Mouse (Mus musculus): Measurements from ENCODE around the gene Nek7.

Gene Nek7

DNA sequence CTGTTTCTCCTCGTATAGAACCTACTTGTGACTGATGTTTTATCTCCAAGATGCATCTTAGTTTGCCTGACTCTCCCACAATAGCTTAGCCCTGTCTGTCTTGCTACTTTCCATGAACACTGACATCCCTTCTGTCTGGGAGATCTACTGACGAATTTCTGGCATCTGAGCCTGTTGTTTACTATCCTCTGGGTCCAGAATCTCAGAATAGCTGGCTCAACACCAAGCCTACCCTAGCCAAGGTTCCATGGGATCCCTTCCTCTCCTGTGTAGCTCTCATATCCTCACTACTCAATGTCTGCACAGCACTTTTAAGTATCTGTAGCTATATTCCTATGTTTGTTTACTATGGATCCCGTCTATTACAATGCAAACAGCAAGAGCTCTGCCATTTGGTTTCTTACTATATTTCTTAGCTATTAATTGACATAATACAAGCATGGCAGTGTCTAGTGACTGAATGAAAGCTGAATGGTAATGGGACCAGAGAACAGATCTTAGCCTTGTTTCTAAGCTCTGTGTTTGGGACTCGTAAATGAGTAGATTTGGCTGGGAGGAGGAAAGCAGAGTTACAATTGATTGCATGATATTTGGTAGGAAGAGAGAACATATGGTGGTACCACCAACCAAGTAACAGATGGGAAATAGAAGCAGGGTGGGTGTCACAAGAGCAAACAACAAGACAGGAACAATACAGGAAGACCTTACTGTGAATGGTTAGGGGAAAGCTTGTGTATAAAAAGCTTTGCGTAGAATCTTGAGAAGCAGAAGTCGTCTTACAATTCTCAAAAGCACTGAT, 51.3 kb downstream of the Nek7 start:
- DNase-seq: no peak

DNA sequence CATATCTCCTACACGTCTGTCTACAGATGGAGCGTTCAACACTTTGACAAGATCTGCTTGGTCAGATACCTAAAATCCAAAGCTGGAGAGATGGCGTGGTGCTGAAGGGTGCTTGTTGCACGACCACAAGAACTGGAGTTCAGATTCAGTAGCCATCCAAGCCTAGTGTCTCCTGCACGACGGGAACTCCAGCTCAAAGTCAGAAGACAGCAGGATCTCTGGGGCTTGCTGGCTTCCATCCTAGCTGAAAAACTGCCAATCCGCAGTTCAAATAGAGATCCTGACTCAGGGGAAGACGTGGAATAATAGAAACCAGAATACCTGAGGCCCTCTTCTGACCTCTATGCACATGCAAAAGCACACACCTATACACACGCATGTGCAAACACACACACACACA, 52.0 kb downstream of the Nek7 start:
- no peak for DNase-seq

DNA sequence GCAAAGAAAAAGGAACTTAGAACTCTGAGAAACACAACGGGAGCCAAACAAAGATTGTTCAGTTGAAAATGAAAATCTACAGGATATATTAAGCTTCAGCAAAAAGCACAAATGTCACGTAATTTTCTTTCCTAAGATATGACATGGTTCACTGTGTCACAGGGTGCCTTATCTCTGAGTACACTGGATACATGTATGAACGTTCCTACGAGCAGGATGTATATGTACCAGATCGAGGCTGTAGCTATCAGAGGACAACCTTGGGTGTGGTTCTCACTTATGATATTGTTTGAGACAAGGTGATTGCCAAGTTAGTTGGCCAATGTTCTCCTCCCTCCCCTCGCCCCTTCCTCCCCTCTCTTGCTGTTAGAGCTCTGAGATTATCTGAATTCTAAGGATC, 55.3 kb downstream of the Nek7 start:
- DNase-seq: no peak

DNA sequence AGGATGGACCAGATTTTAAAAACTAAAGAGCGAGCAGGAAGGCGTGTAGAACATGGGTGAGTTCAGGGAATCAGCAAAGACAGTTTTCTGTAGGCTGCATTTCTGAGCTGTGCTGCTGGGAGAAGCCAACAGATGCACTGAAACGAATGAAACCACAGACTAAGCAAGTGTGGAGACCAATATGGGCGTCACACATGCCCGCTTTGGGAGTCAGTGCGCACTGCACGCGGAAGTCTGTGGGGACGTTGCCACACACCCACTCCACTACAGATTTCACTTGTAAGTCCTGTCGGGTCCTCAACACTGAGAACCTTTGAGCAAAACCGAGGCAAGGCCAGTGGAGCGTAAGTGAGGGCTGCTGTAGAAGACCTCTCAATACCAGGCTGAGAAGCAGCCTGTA, 59.2 kb downstream of the Nek7 start:
- no peak for DNase-seq

DNA sequence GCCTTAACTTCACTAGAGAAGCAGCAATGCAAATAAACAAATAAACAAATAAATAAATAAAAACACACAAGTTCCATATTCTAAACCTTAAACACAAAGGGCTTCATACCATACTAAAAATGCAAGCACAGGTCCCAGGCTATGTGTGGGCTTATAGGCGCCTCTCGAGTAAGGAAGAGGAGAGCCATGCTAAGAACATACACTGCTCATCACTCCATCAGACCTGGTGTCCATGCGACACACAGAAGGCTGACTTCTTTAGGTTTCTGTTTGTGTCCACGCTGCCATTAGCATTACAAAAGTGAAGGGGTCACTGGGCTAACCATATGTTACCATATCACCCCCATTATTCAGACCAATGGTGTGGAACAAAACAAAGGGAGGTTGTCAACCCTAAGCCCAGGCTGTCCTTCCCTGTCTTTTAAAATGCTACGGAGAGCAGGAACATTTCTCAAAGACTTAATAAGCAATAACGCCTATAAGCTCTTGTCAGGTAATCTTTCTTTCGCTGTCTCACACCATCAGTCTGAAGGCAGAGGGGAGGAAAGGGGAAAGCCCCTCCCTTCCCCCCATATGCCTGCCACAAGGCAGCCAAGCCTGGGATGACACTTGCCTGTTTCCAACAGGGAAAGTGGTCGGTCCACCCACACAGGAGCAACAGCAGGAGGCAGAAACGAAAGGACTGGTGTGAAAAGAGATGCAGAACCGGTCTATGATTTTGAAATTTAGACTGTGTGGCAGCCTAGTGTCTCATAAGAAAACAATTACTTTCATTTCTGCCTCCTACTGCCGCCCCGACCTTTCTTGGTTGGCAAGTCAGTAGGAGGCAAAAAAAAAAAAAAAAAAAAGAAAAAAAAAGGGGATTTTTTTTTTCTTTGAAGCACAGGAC, 60.5 kb downstream of the Nek7 start:
- no peak for DNase-seq

DNA sequence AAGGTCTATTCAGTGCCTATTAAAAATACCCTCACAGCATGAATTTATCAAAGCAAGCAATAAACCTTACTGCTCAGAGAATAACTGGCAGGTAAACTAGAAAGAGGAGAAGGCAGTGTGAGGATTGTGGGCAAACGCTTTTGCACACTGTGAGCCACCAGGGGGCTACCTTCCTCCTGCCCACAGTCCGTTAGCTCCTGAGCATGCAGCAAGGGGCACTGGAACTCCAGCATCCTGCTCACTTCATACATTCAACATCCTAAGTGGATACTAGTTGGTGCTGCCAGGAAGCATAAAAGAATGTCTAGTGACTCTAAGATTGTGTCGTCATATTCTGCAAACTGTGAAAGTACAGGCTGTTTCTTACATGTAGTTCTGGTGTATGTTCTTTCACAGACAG, 61.6 kb downstream of the Nek7 start:
- DNase-seq: no peak

DNA sequence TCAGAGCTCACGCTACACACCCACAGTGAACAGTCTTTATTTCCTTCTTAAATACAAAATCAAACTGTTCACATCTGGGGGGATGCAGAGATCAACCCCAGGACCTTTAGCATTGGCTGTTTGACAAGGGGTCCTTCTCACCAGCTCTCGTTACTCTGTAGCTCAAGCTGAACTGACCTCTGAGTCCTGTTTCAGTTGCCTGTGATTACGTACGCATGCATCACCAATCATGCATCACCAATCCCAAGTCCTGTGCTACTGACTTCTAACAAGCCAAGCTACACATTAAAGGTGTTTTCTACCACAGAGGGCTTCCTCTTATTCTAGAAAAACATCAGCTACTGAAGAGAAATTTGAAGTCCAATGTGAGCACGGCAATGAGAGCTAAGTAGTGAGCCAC, 65.0 kb downstream of the Nek7 start:
- no peak for DNase-seq

DNA sequence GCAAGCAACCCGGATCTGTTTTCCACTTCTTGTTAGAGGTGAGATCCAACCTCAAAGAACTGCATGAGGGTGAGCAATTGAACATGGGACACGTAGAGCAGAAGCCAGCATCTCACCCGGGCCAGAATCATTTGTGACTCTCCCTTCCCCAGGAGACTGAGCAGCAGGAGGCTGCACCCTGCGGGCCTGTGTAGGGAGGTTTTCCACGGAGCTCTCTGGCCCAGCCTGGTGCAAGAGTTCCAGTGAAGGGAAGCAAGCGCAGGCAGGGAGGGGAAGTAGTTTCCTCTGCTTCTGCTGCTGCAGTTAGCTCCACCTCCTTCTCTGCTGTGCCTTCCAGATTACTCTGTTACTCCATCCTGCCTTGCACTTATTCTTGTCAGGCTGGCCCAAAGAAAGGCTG, 69.8 kb downstream of the Nek7 start:
- no peak for DNase-seq

DNA sequence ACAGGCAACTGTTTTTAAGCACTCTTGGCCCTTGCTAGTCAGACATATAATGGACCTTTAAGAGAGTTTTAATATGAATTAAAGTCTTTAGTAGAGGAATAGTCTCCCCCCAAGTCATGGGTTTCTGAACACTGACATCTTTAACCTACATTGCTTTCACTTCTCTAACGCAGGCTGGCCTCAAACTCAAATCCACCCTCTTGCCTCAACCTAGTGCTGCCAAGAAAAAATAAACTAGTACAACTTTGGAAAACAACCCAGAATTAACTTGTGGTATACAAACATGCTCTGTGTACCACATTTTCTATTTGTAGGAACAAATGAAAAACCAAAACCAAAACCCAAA, 77.8 kb downstream of the Nek7 start:
- no peak for DNase-seq

DNA sequence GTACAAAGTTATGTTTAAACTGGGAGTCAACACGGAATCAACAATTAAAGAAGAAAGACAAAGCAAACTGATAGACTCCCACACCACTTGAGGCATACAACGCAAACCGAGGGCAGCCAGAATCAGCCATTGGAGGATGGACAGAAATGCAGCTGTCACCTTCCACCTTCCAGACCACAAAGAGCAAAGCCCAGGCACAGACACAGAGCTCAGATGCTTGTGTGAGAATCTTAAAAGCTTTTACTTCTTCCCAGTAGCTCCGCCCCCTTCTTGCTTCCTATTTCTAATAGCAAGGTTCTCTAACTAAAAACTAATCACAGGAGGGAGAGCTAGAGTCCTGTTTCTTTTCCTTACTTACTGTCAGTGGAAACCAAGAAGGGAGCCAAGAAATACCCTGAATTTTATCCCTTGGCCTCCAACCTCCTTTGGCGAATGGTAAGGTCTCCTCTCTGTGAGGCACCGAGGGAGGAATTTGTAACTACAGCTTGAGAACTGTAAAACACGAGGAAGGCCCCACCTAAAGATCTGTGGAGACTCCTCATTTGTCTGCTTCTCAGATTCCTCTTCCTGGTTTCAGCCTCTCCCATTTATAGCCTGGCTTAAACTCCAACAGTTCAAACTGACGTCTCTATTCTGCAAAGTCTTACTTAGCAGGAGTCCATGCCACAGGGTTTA, 78.3 kb downstream of the Nek7 start:
- no peak for DNase-seq

DNA sequence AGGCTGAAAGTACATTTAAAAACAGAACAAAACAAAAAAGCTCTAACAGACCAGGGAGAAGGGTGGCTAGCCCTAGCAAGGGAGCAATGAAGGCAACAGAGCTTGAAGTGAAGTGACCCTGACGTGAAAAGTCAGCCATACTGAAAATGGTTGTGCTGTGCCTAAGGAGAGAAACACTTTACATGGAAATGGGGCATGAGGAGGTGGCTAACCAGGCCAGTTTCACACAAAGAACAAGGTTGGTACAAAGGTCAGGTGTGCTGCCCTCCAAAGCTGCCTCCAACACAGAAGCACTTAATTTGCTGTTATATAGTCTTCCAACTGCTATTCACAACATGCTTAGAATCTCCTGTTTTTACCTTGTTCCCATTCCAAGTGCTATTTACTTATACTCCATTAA, 80.2 kb downstream of the Nek7 start:
- DNase-seq: no peak

DNA sequence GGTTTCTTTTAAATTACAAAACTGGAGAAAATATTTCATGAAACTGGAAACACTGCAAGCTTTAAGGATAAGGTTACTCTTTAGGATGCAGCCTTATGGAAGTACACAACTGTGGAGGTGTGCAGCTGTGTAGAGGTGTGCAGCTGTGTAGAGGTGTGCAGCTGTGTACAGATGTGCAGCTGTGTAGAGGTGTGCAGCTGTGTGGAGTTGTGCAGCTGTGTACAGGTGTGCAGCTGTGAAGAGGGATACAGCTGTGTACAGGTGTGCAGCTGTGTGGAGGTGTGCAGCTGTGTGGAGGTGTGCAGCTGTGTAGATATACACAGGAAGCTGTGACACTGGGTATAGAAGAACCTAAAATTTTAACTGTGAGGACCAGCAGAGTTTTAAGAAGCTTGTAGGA, 81.7 kb downstream of the Nek7 start:
- no peak for DNase-seq

DNA sequence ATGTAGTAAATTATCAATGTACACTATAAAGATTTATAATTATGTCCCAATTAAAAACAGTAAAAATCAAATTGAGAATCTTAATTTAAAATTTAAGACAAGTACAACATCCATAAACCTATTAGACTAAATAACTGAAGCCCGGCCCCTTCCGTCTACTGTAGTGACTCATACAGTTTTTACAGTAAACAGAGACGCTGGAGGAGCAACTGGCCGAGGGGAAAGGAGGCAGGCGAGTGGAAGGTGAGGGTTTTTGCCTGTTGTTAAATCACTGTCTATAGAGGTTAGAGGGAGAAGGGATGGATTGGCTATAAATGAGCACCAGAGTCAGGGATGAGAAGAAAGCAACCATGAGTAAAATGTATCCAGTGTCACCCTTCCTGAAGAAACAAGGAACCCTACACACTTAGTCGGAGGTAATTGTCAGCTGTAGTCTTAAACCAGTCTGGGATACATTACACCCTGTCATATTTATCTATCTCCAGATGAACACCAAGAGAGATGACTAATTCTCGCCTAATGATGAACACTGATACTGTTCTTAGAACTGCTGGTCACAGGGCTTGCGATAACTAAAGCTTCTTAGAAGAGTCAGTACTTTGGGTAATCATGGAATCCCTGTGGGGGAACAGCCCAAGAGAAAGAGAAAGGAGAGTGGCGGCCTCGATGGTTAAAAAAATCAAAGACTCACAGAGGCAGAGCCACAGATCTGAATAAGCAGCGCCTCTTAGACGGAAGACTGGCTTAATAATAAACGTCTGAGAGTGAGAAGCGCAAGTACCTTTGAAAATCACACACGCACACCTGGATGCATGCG, 84.0 kb downstream of the Nek7 start:
- DNase-seq: no peak

DNA sequence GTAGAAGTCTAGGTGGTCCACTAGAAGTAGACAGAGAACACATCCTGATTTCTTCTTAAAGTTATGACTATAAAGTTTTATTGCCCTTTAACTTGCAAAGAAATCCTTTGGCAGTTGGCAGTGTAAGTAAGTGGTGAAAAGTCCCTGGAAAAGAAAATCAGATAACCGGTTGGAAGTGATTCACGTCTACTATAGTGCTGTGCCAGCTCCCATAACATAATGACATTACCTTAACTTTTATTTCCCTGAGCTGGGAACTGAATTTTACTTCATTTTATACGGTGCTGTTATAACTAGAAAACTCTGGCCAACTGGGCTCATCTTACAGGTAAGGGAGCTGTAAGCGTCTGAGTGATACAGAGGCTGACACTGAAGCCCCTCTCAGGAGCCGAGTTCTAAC, 89.3 kb downstream of the Nek7 start:
- DNase-seq: no peak

DNA sequence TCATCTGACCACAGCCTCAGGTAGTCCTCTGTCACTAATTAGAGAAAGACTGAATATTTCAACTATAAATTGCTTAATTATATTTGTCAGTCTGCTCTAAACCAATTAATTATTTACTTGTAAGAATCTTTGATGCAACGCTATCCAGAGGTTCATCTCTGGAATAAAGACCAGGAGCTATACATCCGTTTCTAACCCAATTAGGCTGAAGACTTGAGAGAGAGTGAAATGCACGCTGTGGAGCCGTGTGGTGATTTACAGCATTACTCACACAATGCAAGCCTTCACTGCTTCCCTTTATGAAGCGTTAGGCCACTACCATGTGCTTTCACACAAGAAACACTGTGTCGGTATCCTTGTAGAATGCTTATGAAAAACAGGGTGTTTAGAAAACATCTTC, 96.0 kb downstream of the Nek7 start:
- no peak for DNase-seq

DNA sequence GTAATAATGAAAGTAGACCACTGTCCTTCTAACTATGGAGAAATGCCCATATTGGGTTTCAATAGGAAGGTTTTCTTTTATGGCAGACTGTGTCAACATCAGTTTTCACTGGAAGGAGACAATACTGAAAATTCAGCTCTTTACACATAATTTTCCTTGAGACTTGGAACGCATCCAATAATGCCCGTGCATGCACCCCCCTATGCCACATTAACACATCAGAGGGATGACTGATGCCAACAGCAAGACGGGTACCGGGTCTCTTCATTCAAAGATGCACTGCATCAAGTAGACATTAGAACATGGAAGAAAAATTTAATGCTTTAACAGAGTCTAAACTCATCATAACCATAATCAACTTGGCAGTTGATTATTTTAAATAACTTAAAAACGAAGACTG, 101.7 kb downstream of the Nek7 start:
- DNase-seq: no peak

DNA sequence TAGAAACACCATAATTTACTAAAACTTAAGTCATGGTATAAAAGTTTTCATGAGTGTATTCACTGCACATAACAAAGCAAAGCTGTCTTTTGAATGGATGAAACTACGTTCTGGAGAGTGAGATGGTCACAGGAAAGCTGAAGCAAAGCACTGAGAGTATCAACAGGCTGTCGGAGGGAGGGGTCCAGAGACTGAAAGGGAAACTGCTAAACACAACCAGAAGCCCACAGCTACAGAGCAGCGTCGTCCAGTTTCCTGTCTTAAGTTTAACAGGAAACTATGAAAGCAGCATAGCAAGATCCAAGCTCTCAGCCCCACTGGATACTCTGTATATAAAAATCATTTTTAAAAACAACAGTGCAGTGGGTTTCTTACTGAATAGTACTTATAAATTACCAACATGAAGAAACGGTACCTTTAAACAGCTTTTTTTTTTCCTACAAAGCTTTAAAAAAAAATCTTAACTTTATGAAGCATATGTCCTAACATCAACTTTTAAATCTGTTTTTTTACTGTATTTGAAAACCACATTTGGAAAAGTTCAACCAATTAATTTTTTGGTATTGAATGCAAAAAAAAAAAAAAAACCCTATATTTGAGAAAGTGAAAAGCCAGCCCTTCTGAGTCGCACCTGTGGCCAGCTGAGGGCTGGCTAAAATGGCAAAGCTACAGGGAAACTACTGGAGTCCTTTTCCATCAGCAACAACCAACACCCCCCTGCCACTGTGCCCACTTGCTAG, 102.4 kb downstream of the Nek7 start:
- no peak for DNase-seq

DNA sequence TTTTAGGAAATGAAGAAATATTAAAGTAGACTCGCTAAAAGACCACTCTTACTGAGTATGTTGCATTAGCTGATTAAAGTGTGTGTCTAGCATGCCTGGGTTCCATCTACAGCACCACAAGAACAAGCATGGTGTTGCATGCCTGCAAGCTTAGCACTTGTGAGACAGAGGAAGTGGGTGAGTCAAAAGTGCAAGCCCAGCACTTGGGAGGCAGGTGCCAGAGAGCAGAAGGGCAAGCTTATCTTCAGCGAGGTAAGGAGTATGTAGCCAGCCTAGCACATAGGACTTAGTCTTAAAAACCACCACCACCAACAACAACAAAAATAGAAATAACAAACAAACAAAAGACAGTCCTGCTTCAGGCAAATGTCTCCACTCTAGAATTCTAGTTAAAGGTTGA, 103.0 kb downstream of the Nek7 start:
- DNase-seq: no peak

DNA sequence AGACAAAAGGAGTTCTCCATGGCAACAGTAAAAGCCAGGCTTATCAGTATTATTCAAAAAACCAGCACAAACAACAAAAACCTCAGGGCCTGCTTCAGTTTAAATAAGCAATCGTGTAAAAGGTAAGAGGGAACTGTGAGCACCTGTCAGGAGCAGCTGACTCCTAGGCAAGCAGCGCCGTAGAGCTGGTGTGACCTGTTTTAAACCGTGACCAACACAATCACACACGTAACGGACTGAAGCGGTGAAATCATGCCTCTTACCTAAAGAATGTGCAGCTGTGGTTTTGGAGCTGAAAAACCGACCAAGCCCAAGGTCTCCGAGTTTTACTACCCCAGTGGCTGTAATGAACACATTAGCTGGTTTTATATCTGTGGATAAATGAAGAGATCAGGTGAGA, 104.6 kb downstream of the Nek7 start:
- DNase-seq: no peak

DNA sequence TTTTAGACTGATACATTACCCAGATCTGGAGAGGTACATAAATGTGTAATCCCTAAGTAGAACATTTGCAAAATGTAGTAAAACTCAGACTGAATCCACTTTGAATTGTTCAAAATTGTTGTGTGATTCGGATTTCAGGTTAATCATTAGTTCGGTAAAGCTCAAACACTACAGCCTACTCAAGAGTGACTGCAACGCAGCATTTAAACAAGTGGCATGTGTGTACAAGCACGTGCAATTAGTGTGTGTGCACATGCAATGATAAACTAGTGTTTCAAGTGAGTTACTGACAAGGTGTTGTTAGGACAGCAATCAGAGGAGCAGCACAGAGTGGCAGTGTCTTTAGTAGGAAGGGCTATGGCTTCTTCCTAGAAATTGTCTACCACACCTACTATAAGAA, 106.0 kb downstream of the Nek7 start:
- no peak for DNase-seq

DNA sequence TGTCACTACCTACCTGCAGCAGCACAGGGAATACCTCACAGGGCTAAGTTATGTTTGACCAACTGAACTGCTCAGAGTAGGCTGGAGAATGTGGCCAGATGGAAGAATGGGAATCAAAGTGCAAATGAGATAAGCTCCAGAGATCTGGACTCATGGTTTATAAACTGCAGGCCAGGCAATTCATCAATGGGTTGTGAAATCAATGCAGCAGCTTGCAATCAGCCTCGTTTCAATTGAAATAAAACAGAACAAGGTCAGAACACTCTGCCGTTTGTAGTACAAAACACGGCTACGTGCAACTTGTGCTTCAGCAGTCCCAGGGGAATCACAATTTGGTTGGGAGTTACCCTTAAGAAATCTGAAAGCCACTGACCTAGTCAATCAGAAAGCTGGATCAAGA, 109.4 kb downstream of the Nek7 start:
- DNase-seq: no peak

DNA sequence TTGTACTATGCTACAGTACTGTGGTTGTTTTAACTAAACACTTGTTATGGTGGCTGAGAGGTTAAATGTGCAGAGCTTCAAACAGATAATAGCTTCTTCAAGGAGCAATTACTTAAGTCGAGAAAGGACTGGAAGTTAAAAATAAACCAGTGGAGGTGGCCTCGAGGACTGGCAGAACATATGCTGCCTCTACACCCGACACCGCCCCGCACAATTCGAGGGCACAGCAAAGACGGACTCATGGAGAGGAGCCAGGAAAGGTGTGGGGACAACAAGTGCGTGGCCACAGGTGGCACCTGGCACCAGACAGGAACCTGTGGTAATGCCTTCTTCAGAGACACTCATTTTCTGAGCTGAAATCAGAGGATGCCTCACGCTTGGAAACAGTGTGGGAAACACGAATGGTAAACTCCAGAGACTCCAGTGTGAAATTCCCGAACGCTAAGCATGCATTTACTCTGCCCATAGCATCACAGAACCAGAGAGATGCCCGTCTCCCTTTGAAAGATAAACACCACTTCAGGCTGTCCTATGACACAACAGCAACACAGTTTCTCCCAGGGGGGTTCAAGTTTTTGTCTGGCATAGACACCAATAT, 112.4 kb downstream of the Nek7 start:
- no peak for DNase-seq
